Mouse (Mus musculus) urinary bladder, postnatal 36 days (tissue): ENCODE measurements around the gene Gm5415.
"Not testable (repeated sequence)": the region's sequence is repeated elsewhere in the genome, so short reads cannot be mapped to it uniquely, and the experiment has no call there.

Experiments used
- DNase-seq, 2 experiments: peaks; one replicate each; pipeline ENCODE4 v3.0.0; 2022; ENCODE audit warnings: low spot score in 2 of 2, mixed read lengths in 1 of 2

The Gm5415 gene

GRCm38 (mm10) chr1:32547194-32547593, at the start of gene Gm5415:
Gene Gm5415 (minus strand): TSS chr1:32547294.
- DNase-seq, result not testable (repeated sequence)

- no peak for DNase-seq
Measured at GRCm38 (mm10) chr1:32568901-32569300, 21.8 kb upstream of the Gm5415 start.

- no peak for DNase-seq
Measured at GRCm38 (mm10) chr1:32553925-32554324, 6.8 kb upstream of the Gm5415 start.

- DNase-seq, result no peak
Measured at GRCm38 (mm10) chr1:32553459-32553858, 6.4 kb upstream of the Gm5415 start.

- no peak for DNase-seq
Measured at GRCm38 (mm10) chr1:32503381-32503780, 43.7 kb downstream of the Gm5415 start.
